Mouse (Mus musculus) heart, postnatal 4 days (tissue): ENCODE results near the gene Cnp. TPM values are rescaled to one million over a fixed set of nuclear protein-coding genes. Genes with fewer than 3 reads are reported as not detected.
A peak's percentile ranks its signal among the peaks of the same experiment; 100 is the strongest.
"Not testable (repeated sequence)": the region's sequence is repeated elsewhere in the genome, so short reads cannot be mapped to it uniquely, and the experiment has no call there.

Experiments used
- DNase-seq: peaks from one replicate; pipeline ENCODE4 v3.0.0; 2021
- total RNA-seq, 2 experiments: library from RNA; stranded (reverse); gene quantifications; 2 replicates each; pipeline ENCODE4 v1.2.3; 2021

Gene Cnp
- total RNA-seq = 1 to 10 TPM; 6.3 to 7.3 TPM

- DNase-seq = peak; percentile 84
Observed at GRCm38 (mm10) chr11:100574708-100575483, at the start of gene Cnp. Gene Cnp (plus strand): TSS chr11:100574904.

- no peak for DNase-seq
Observed at GRCm38 (mm10) chr11:100524987-100525630, 49.6 kb upstream of the Cnp start.

GRCm38 (mm10) chr11:100526052-100526816 is 48.5 kb upstream of the Cnp start:
- no peak for DNase-seq

GRCm38 (mm10) chr11:100527066-100527457 is 47.6 kb upstream of the Cnp start:
- DNase-seq = peak; percentile 71

- peak; percentile 99 for DNase-seq
Observed at GRCm38 (mm10) chr11:100527458-100528374, 47.0 kb upstream of the Cnp start, which contains the start of gene Acly. Gene Acly (minus strand): TSS chr11:100528000.

- DNase-seq = no peak
Observed at GRCm38 (mm10) chr11:100528375-100529165, 46.1 kb upstream of the Cnp start.

- DNase-seq = no peak
Observed at GRCm38 (mm10) chr11:100533871-100534270, 40.8 kb upstream of the Cnp start.

GRCm38 (mm10) chr11:100534411-100534810 is 40.3 kb upstream of the Cnp start:
- DNase-seq = not testable (repeated sequence)

- not testable (repeated sequence) for DNase-seq
Observed at GRCm38 (mm10) chr11:100534821-100535220, 39.9 kb upstream of the Cnp start.

GRCm38 (mm10) chr11:100535996-100536395 is 38.7 kb upstream of the Cnp start:
- no peak for DNase-seq

GRCm38 (mm10) chr11:100536466-100536865 is 38.2 kb upstream of the Cnp start:
- no peak for DNase-seq

- no peak for DNase-seq
Observed at GRCm38 (mm10) chr11:100540966-100541365, 33.7 kb upstream of the Cnp start.

- no peak for DNase-seq
Observed at GRCm38 (mm10) chr11:100541577-100541976, 33.1 kb upstream of the Cnp start.

GRCm38 (mm10) chr11:100544832-100545745 is 29.6 kb upstream of the Cnp start, which contains the start of gene Ttc25:
Gene Ttc25 (plus strand): TSS chr11:100545607.
- peak; percentile 91 for DNase-seq

GRCm38 (mm10) chr11:100545746-100546085 is 29.0 kb upstream of the Cnp start:
- no peak for DNase-seq

GRCm38 (mm10) chr11:100546955-100547354 is 27.7 kb upstream of the Cnp start:
- no peak for DNase-seq

- no peak for DNase-seq
Observed at GRCm38 (mm10) chr11:100548141-100548540, 26.6 kb upstream of the Cnp start.

GRCm38 (mm10) chr11:100549466-100549865 is 25.2 kb upstream of the Cnp start:
- no peak for DNase-seq

- DNase-seq = no peak
Observed at GRCm38 (mm10) chr11:100550101-100550500, 24.6 kb upstream of the Cnp start.

- DNase-seq = no peak
Observed at GRCm38 (mm10) chr11:100552842-100553241, 21.9 kb upstream of the Cnp start.
